Mouse (Mus musculus) right cerebral cortex, postnatal 14 days (tissue): ENCODE data around the gene Loxl3.

Source experiments
- DNase-seq: peaks from one replicate; pipeline ENCODE4 v3.0.0; 2022

The Loxl3 gene

GRCm38 (mm10) chr6:83087926-83088260 lies 53.9 kb downstream of the Loxl3 start:
- DNase-seq: no peak

DNA sequence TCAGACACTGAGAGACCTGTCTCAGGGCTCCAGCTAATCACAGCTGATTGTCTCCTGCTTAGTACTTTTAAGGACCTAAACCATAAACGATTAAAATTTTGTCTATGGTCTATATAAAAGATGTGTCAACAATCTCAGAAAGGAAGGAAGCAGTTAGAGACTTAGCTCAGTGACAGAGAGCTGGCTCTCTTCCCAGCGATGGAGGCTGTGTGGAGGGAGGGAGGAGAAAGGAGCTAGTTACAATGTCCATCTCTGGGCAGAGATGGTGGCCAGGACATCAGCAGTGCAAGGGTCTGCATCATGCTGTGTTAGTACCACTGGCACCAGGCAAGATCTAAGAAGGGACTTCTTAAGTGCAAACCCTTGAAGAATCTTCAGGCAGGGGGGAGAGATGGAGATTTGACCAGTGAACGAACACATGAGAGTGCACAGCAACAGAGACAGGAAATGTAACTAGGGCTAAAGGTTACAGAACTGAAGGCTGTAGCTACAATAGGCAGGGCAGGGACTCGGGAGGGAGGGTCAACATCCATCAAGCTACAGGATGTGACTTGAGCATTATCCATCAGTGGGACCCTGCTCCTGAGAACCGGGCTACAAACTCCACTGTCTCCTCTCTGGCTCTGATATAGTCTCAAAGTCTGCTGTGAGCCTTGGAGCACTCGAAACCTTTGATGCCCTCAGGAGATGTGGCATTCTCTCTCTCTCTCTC lies 58.6 kb downstream of the Loxl3 start:
- no peak for DNase-seq

- no peak for DNase-seq
Measured at GRCm38 (mm10) chr6:83095968-83096367, 62.0 kb downstream of the Loxl3 start.

- no peak for DNase-seq
Measured at GRCm38 (mm10) chr6:83098411-83098810, 64.4 kb downstream of the Loxl3 start.

GRCm38 (mm10) chr6:83101316-83101687 lies 67.3 kb downstream of the Loxl3 start, which contains the start of the genes Ccdc142 and Gm42688:
TSS of gene Ccdc142 (plus strand) at chr6:83101601.
TSS of gene Gm42688 (plus strand) at chr6:83101617.
- DNase-seq: peak; percentile 83

DNA sequence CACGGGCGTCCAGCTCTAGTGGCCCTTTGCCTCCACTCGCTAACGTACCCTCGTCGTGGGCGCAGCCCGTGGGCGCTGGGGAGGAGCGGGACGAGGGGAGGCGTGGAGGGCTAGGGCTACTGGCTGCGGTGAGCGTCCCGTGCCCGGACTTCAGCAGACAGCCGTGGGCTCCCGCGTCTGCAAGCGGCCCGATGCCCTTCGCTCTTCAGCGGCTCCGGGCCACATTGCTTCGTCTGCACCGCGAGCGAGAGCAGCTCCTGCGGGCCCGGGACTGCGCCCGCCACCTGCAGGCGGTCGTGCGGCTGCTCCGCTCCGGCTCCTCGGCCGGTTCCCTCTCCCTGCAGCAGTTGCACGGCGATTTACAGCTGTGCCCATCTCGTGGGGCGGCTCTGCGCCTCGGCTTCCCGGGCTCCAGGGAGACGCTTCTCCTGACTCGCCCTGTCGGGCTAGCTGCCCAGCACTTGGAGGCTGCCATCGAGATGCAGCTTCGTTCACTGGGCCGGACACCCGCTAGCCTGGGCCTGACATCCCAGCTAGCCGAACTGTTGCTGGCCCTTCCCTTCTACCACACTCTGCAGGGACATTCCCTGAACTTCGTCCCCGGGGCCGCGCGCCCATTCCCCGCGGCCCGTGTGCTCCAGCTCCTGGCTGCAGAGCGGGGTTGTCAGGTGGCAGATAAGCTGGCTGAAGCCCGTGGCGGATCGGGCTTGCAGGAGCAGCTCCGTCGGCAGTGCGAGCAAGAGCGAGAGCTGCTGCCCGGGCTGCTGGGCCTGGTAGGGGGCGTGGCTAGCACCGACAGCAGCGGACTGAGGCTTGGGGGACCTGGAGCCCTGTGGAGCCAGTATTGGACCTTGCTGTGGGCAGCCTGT lies 67.9 kb downstream of the Loxl3 start:
- peak; percentile 64 for DNase-seq
